ENCODE assay signal across 36 mouse cellular contexts in the genomic region with DNA sequence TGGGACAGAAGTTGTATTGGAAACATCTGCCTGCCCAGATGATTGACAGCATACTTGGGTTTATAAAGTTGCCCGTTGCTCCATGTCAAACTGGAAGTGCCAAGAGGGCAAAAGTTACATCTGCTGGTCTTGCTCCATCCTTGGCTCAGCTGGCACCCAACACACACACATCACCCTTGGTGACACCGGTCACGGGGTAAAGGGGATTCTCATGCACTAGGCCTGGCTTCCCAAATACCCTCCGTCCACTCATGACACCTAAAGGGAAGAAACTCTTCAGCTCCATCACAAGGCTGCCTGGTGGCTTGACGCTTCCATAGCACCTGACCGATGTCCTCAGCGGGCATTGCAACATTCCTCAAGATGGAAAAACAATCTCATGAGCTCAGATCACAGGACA. TPM values are rescaled to one million over a fixed set of nuclear protein-coding genes. Genes with fewer than 3 reads are reported as not detected.
A peak's percentile ranks its signal among the peaks of the same experiment; 100 is the strongest.
DNase-seq lines count a peak whose midpoint lies in the region; ATAC-seq and TF ChIP-seq lines count a peak whose summit lies in the region.
"Had no signal": no experiment of that assay in that cellular context is flagged by ENCODE, and none has a peak within 500 bp of the region (broad histone marks: within the 10 kb centered on the region; RNA-seq: fewer than 3 reads in every experiment).

No protein-coding gene starts in this region.

- DNase-seq in adrenal gland, postnatal 10 days = peak; percentile 33
- DNase-seq in adrenal gland, postnatal 36 days = no peak
- DNase-seq in heart, embryonic 10.5 days (ENCODE audit: low spot score) = peak; percentile 64
- no peak for DNase-seq in heart, postnatal 4 days
- DNase-seq in lung, postnatal 25 days (ENCODE audit: low spot score) = peak; percentile 18
- no peak for DNase-seq in lung, postnatal 0 days (ENCODE audit: low spot score)
- no peak for DNase-seq in testis, postnatal 14 days (ENCODE audit: low spot score)
- DNase-seq: cerebellum, adult 11-12 months; cerebellum, adult 9-11 months; gastrocnemius, postnatal 14 days; heart, adult 18-20 months; heart, postnatal 10 days; kidney, adult 11 months; liver, postnatal 0 days; retina, postnatal 1 day; right cerebral cortex, postnatal 14 days; thymus, postnatal 25 days had no signal

- H3K9ac ChIP-seq in lung, postnatal 0 days (replicated peaks; ENCODE audit: low read depth) = no peak overlapping the region
- H3K9ac ChIP-seq: embryonic facial prominence, embryonic 13.5 days; heart, embryonic 13.5 days; hindbrain, embryonic 15.5 days; kidney, embryonic 15.5 days; limb, embryonic 12.5 days; liver, embryonic 12.5 days; liver, postnatal 0 days; midbrain, embryonic 15.5 days; neural tube, embryonic 15.5 days; stomach, embryonic 15.5 days had no signal

- H3K9me3 ChIP-seq in heart, embryonic 10.5 days = no peaks in the 10 kb centered on the region
- H3K9me3 ChIP-seq in lung, postnatal 0 days (ENCODE audit: low read length) = no peaks in the 10 kb centered on the region
- H3K9me3 ChIP-seq: embryonic facial prominence, embryonic 13.5 days; G1E; heart, embryonic 13.5 days; hindbrain, embryonic 10.5 days; hindbrain, embryonic 15.5 days; kidney, embryonic 15.5 days; limb, embryonic 12.5 days; liver, embryonic 12.5 days; midbrain, embryonic 15.5 days; neural tube, embryonic 15.5 days; stomach, embryonic 15.5 days had no signal

- 85% methylated on average over 7 of the region's 7 CpGs for WGBS in heart, embryonic 10.5 days
- WGBS in lung, postnatal 0 days = 87% methylated on average over 7 of the region's 7 CpGs

- H3K27me3 ChIP-seq in heart, embryonic 10.5 days (ENCODE audit: insufficient read depth, poor library complexity, severe bottlenecking) = no peaks in the 10 kb centered on the region
- H3K27me3 ChIP-seq in lung, postnatal 0 days (replicated peaks; ENCODE audit: insufficient read depth, low read length) = no peaks in the 10 kb centered on the region
- H3K27me3 ChIP-seq: embryonic facial prominence, embryonic 13.5 days; heart, embryonic 13.5 days; hindbrain, embryonic 15.5 days; kidney, embryonic 15.5 days; limb, embryonic 12.5 days; liver, embryonic 12.5 days; midbrain, embryonic 15.5 days; neural tube, embryonic 15.5 days; stomach, embryonic 15.5 days had no signal

- no peak for TF ChIP-seq EP300 in lung, postnatal 0 days (IDR thresholded peaks at IDR 0.05)

- no peaks in the 10 kb centered on the region for H3K36me3 ChIP-seq in heart, embryonic 10.5 days
- no peaks in the 10 kb centered on the region for H3K36me3 ChIP-seq in lung, postnatal 0 days (ENCODE audit: insufficient read depth, low read length)
- H3K36me3 ChIP-seq: embryonic facial prominence, embryonic 13.5 days; G1E; heart, embryonic 13.5 days; hindbrain, embryonic 10.5 days; hindbrain, embryonic 15.5 days; kidney, embryonic 15.5 days; limb, embryonic 12.5 days; liver, embryonic 12.5 days; midbrain, embryonic 15.5 days; neural tube, embryonic 15.5 days; stomach, embryonic 15.5 days had no signal

- ATAC-seq in lung, postnatal 0 days = no peak
- ATAC-seq: forebrain, embryonic 16.5 days; inflammation-experienced regulatory T-cells, adult 6 months; liver, embryonic 12.5 days; liver, postnatal 0 days; midbrain, embryonic 15.5 days had no signal

- TF ChIP-seq CTCF in lung, postnatal 0 days (IDR thresholded peaks at IDR 0.05) = no peak

- H3K4me1 ChIP-seq in heart, embryonic 10.5 days = 0 out of 2 replicates have a peak, but pooled peaks cover 4% of the 10 kb centered on the region
- no peaks in the 10 kb centered on the region for H3K4me1 ChIP-seq in lung, postnatal 0 days (ENCODE audit: insufficient read depth, low read depth, low read length)
- H3K4me1 ChIP-seq: embryonic facial prominence, embryonic 13.5 days; heart, embryonic 13.5 days; hindbrain, embryonic 10.5 days; hindbrain, embryonic 15.5 days; kidney, embryonic 15.5 days; limb, embryonic 12.5 days; liver, embryonic 12.5 days; midbrain, embryonic 15.5 days; neural tube, embryonic 15.5 days; stomach, embryonic 15.5 days had no signal

- H3K4me3 ChIP-seq in heart, embryonic 10.5 days = no peak overlapping the region
- no peak overlapping the region for H3K4me3 ChIP-seq in lung, postnatal 0 days (ENCODE audit: low read depth, low read length)
- H3K4me3 ChIP-seq: embryonic facial prominence, embryonic 13.5 days; heart, embryonic 13.5 days; hindbrain, embryonic 10.5 days; hindbrain, embryonic 15.5 days; kidney, embryonic 15.5 days; layer of hippocampus, adult 2 months; left cerebral cortex, adult 2 months; limb, embryonic 12.5 days; liver, embryonic 12.5 days; midbrain, embryonic 15.5 days; neural tube, embryonic 15.5 days; stomach, embryonic 15.5 days had no signal

- H3K4me2 ChIP-seq in lung, postnatal 0 days (replicated peaks; ENCODE audit: low read depth, low read length) = no peak overlapping the region
- H3K4me2 ChIP-seq: embryonic facial prominence, embryonic 13.5 days; heart, embryonic 13.5 days; hindbrain, embryonic 15.5 days; kidney, embryonic 15.5 days; limb, embryonic 12.5 days; liver, embryonic 12.5 days; midbrain, embryonic 15.5 days; neural tube, embryonic 15.5 days; stomach, embryonic 15.5 days had no signal

- H3K27ac ChIP-seq in heart, embryonic 10.5 days = no peak overlapping the region
- H3K27ac ChIP-seq in lung, postnatal 0 days (ENCODE audit: low read length) = no peak overlapping the region
- H3K27ac ChIP-seq: embryonic facial prominence, embryonic 13.5 days; heart, embryonic 13.5 days; hindbrain, embryonic 10.5 days; hindbrain, embryonic 15.5 days; kidney, embryonic 15.5 days; layer of hippocampus, adult 2 months; left cerebral cortex, adult 2 months; limb, embryonic 12.5 days; liver, embryonic 12.5 days; midbrain, embryonic 15.5 days; neural tube, embryonic 15.5 days; stomach, embryonic 15.5 days had no signal

RNA-seq across cellular contexts. Expression of a gene that starts 4.0 kb away (rescaled TPM):
- not detected for total RNA-seq in adrenal gland, postnatal 10 days (2021)
- not detected for total RNA-seq in adrenal gland, postnatal 36 days (2021)
- polyA plus RNA-seq in heart, embryonic 10.5 days (2016; fragmentation: Nextera tagmentation; extraction: Ambion mirVana) = not detected in 2 replicates
- not detected for total RNA-seq in heart, postnatal 4 days (2021)
- polyA plus RNA-seq in lung, postnatal 0 days (2015; fragmentation: Nextera tagmentation; extraction: Ambion mirVana) = not detected in 2 replicates
- total RNA-seq: gastrocnemius, postnatal 14 days; heart, adult 18-20 months; heart, postnatal 10 days; layer of hippocampus, adult 2 months; layer of hippocampus, postnatal 14 days; left cerebral cortex, adult 2 months; left cerebral cortex, postnatal 25 days had no signal
- polyA plus RNA-seq: embryonic facial prominence, embryonic 13.5 days; forebrain, embryonic 11.5 days; forebrain, embryonic 16.5 days; G1E; heart, embryonic 13.5 days; hindbrain, embryonic 10.5 days; hindbrain, embryonic 15.5 days; inflammation-experienced regulatory T-cells, adult 6 months; kidney, embryonic 15.5 days; limb, embryonic 12.5 days; liver, embryonic 12.5 days; liver, postnatal 0 days; midbrain, embryonic 15.5 days; neural tube, embryonic 15.5 days; small intestine, adult 2 months; stomach, embryonic 15.5 days had no signal

RNA-seq across cellular contexts. Expression of a gene that starts 36.7 kb away (rescaled TPM):
- 1 to 10 TPM in 1 of 2 experiments, under 1 TPM in 1; 0.48 to 1.6 TPM for total RNA-seq in adrenal gland, postnatal 10 days (2021)
- total RNA-seq in adrenal gland, postnatal 36 days (2021) = under 1 TPM in 1 of 2 experiments, not detected in 1; 0.23 TPM
- polyA plus RNA-seq in heart, embryonic 10.5 days (2016; fragmentation: Nextera tagmentation; extraction: Ambion mirVana) = 0.09 and 0.20 TPM in 2 replicates
- under 1 TPM; 0.11 to 0.17 TPM for total RNA-seq in heart, postnatal 4 days (2021)
- 1.9 and 2.4 TPM in 2 replicates for polyA plus RNA-seq in lung, postnatal 0 days (2015; fragmentation: Nextera tagmentation; extraction: Ambion mirVana)
- total RNA-seq: gastrocnemius, postnatal 14 days; layer of hippocampus, adult 2 months; layer of hippocampus, postnatal 14 days; left cerebral cortex, adult 2 months; left cerebral cortex, postnatal 25 days had no signal
- polyA plus RNA-seq: G1E; heart, embryonic 13.5 days had no signal

RNA-seq across cellular contexts. Expression of a gene that starts 45.4 kb away (rescaled TPM):
- total RNA-seq in adrenal gland, postnatal 10 days (2021) = 100 to 1,000 TPM; 186 TPM
- total RNA-seq in adrenal gland, postnatal 36 days (2021) = 100 to 1,000 TPM; 181 to 203 TPM
- polyA plus RNA-seq in heart, embryonic 10.5 days (2016; fragmentation: Nextera tagmentation; extraction: Ambion mirVana) = 470 and 475 TPM in 2 replicates
- 100 to 1,000 TPM; 246 to 249 TPM for total RNA-seq in heart, postnatal 4 days (2021)
- 465 and 473 TPM in 2 replicates for polyA plus RNA-seq in lung, postnatal 0 days (2015; fragmentation: Nextera tagmentation; extraction: Ambion mirVana)

Comparison
In these comparisons a context has a peak if more than half of its experiments do, and no peak if none do; other contexts are left out.
1. DNase-seq: peak in adrenal gland, postnatal 10 days (single experiment), heart, embryonic 10.5 days (single experiment) and lung, postnatal 25 days (single experiment); none in adrenal gland, postnatal 36 days (0 of 2), heart, postnatal 4 days (single experiment), lung, postnatal 0 days (single experiment) and testis, postnatal 14 days (single experiment).